Mouse (Mus musculus) G1E (cell line): ENCODE measurements at regions not wholly inside any gene's neighbourhood (a gene's known extent, or its start where the extent isn't known, plus 50 kb on each side); places are given as distances from the start of the nearest gene placed in this dataset.

Source experiments
- CTCF ChIP-seq: IDR thresholded peaks from 2 replicates; pipeline ENCODE4 v1.5.1; 2012; ENCODE audit warnings: low read depth, low read length, inconsistent platforms, mixed read lengths
- GATA1 ChIP-seq: IDR thresholded peaks from 2 replicates; pipeline ENCODE4 v1.6.1; 2012; ENCODE audit warnings: borderline replicate concordance, low read length, inconsistent platforms, mixed read lengths
- GATA2 ChIP-seq: IDR thresholded peaks from 2 replicates; pipeline ENCODE4 v1.6.1; 2012; ENCODE audit warnings: low read depth, low read length, inconsistent platforms, borderline replicate concordance
- POLR2AphosphoS5 ChIP-seq: IDR thresholded peaks from 2 replicates; pipeline ENCODE4 v1.6.1; 2012; ENCODE audit warnings: low read depth, low read length, inconsistent platforms; ENCODE audit not compliant: insufficient replicate concordance
- TAL1 ChIP-seq: conservative IDR thresholded peaks from 2 replicates; pipeline ENCODE4 v1.6.1; 2012; ENCODE audit warnings: low read depth, low read length, inconsistent platforms, mixed read lengths

DNA sequence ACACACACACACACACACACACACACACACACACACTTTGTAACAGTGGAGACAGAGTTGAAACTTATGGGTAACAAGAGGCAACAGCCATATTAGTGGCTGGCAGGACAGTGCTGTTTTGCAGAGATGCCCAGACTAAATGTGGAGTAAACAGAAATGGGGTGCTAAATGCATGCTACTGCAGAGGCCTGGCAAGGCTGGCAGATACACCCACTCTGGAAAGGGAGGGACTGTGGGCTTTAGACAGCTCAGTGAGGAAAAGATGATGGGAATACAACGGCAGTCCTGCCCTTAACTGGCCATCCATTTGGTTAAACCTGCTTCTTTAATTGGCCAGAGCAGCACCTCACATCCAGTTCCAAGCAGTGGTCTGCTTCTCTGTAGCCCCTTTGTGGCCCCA, 113.7 kb upstream of the Topaz1 start:
- TF ChIP-seq CTCF (no peak), POLR2AphosphoS5 (no peak), GATA1 (no peak), GATA2 (no peak), TAL1 (no peak)
